Mouse (Mus musculus) 3T3-L1 (cell line): ENCODE results near the gene Pqlc2.

Source experiments
- DNase-seq: peaks from one replicate; pipeline ENCODE4 v3.0.0-alpha.2; 2015; ENCODE audit warnings: low read depth, low spot score

The Pqlc2 gene

GRCm38 (mm10) chr4:139310171-139310898, at the start of gene Pqlc2, which contains the start of gene Akr7a5:
Gene Pqlc2, minus strand, starts transcription at chr4:139310708.
Gene Akr7a5, plus strand, starts transcription at chr4:139310744.
- peak; percentile 87 for DNase-seq

GRCm38 (mm10) chr4:139357211-139357610, 46.7 kb upstream of the Pqlc2 start:
- no peak for DNase-seq

GRCm38 (mm10) chr4:139352832-139353231, 42.3 kb upstream of the Pqlc2 start:
- peak; percentile 21 for DNase-seq

GRCm38 (mm10) chr4:139351931-139352711, 41.6 kb upstream of the Pqlc2 start, which contains the start of the genes Mrto4, Emc1 and Ubr4:
Gene Mrto4, minus strand, starts transcription at chr4:139352576.
Gene Emc1, plus strand, starts transcription at chr4:139352587.
Gene Ubr4, plus strand, starts transcription at chr4:139352609.
- DNase-seq: peak; percentile 78

GRCm38 (mm10) chr4:139345416-139346019, 35.0 kb upstream of the Pqlc2 start:
- DNase-seq: no peak

DNA sequence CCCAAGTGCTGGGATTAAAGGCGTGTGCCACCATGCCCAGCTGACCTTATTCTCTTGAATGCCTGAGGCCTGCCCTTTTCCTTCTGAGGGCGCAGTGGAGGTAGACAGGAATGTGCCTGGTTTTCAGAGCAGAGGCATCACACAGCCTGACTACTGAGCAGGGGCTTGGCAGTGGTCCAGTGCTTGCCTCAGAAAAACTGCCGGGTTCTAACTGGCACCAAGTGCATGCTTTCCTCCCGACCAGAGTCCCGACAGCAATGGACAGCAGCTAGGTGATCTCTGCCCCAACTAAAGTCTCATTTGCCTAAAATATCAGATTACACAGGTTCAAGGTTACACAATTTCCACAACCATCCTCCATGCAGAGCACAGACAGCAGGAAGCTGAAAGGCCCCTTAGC, 33.2 kb upstream of the Pqlc2 start:
- peak; percentile 52 for DNase-seq

- peak; percentile 35 for DNase-seq
Measured at GRCm38 (mm10) chr4:139341556-139342233, 31.2 kb upstream of the Pqlc2 start.

- DNase-seq: no peak
Measured at GRCm38 (mm10) chr4:139340835-139341234, 30.3 kb upstream of the Pqlc2 start.

- no peak for DNase-seq
Measured at GRCm38 (mm10) chr4:139338145-139338544, 27.6 kb upstream of the Pqlc2 start.

GRCm38 (mm10) chr4:139336822-139337483, 26.4 kb upstream of the Pqlc2 start:
- DNase-seq: peak; percentile 82

DNA sequence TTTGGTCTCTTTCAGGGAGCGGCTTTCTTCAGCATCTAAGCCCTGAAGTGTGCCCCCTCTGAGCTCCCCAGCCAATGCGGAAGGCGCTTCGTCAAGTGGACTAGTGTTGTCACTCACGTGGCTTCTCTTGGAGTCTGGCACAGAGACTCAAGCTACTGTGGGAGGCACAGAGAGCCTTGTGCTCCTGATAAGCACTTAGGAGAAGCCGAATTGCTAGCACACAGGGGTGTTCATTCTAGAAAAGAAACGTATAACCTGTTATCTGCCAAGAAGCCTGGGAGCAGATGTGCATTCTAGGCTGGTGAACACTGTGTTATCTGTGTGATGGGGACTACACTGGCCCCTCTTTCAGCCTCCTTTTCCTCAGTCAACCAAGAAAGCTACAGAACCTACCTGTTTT, 25.0 kb upstream of the Pqlc2 start:
- DNase-seq: no peak

DNA sequence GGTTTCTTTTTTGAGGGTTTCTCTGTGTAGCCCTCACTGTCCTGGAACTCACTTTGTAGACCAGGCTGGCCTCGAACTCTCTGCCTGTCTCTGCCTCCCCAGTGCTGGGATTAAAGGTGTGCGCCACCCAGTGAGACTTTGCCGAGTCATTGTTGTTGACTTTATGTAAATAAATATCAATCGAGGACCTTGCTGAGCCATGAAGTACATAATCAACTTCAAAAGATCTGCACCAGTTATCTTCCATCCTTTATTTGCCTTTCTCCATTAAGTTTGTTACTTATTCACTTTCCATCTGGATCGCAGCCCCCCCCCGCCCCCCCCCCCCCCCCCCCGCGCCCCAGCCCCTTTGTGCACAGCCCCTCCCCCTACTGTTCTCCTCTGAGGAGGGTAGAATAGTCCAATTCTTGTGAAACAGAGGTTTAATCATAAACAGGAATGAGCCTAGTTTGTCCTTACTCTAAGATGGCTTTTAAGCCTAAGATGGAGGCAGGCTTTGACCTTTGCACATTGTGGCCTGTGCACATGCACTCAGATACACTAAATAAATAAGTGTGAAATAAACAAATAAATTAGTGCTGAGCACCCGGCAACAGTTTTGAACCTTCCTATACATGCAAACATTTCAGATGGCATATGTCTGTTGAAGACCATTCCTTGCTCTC, 24.3 kb upstream of the Pqlc2 start:
- DNase-seq: no peak

GRCm38 (mm10) chr4:139330605-139331004, 20.1 kb upstream of the Pqlc2 start:
- peak; percentile 83 for DNase-seq

GRCm38 (mm10) chr4:139319740-139320139, 9.2 kb upstream of the Pqlc2 start:
- DNase-seq: no peak

DNA sequence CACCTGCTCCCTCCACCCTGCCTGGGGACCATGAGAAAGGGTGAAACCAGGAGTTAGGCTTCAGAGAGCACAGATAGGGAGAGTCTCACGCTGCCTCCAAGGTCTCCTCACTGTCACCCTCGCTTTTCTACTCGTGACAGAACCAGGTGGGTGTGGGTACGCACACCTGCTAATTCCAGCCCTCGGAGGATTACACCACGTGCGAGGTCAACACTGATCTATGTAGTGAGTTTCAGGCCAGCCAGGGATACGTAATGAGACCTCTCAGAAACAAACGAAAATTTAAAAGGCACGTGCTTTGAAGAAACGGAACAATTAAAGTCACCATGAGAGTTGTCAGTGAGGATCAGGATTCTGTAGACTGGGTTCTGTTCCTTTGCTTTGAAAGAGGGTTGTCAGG, 7.9 kb upstream of the Pqlc2 start:
- no peak for DNase-seq

- peak; percentile 65 for DNase-seq
Measured at GRCm38 (mm10) chr4:139312632-139313031, 2.1 kb upstream of the Pqlc2 start.

DNA sequence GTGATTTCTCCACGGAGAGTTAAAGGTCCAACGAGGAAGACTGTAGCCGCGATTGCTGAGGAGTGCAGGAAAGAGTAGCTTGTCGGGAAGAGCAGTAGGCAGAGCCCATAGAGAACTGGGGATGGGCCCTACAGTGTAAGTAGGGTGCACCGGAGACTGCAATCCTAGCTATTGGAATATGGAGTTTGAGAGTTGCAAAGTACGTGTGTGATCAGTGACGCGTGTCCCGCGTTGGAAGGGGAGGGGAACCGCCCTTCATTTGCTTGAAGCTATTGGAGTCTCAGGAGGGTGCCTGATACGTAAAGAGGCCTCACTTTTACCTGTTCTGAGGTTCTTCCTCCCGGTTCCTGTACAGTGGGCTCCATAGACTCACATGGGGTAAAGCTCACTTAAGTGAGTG, 1.2 kb upstream of the Pqlc2 start:
- DNase-seq: no peak

GRCm38 (mm10) chr4:139310899-139311701, 592 bp upstream of the Pqlc2 start:
- no peak for DNase-seq

GRCm38 (mm10) chr4:139309651-139310050, 857 bp downstream of the Pqlc2 start:
- DNase-seq: peak; percentile 51

- no peak for DNase-seq
Measured at GRCm38 (mm10) chr4:139307916-139308315, 2.6 kb downstream of the Pqlc2 start.
